Mouse (Mus musculus): ENCODE measurements at regions not wholly inside any gene's neighbourhood (a gene's known extent, or its start where the extent isn't known, plus 50 kb on each side); places are given as distances from the start of the nearest gene placed in this dataset.

DNA sequence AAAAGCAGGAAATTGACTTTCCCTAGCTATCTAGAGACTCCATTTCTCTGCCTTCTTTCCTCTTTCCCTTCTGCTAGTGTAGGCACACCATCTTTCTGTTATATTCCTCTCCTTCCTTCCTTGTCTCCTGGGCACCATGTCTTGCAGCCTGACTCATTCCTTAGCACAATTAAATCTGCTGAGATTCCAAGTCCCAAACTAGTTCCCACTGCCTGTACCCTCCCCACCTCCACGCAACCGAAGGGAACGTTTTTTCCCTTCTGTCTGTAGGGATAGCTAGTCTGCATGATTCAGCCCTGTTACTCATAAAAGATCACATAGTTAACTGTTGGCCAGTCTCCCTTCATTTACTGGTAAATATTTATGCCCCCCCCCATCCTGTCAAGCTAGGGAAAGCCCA, 158.8 kb upstream of the Prkcq start:
- no peak for TF ChIP-seq CTCF (IDR thresholded peaks at IDR 0.05; ENCODE audit: extremely low read depth, insufficient read depth, low read length)
- no peak for TF ChIP-seq POLR2A (IDR thresholded peaks at IDR 0.05; ENCODE audit: extremely low read depth, insufficient read depth, low read length)

Data from cortical plate, adult 2 months (tissue).